Mouse (Mus musculus): ENCODE measurements around the gene Olfr164. TPM values are rescaled to one million over a fixed set of nuclear protein-coding genes. Genes with fewer than 3 reads are reported as not detected.

Gene Olfr164
- polyA plus RNA-seq (2016; fragmentation: Nextera tagmentation; extraction: Ambion mirVana): not detected in 2 replicates

GRCm38 (mm10) chr16:19313964-19314363 is at the start of gene Olfr164:
Gene Olfr164, minus strand, starts transcription at chr16:19314064.
- no peaks in the 10 kb centered on the region for H3K9me3 ChIP-seq

GRCm38 (mm10) chr16:19349111-19349510 is 35.2 kb upstream of the Olfr164 start:
- Histone ChIP-seq H3K9me3 (0 out of 2 replicates have a peak, but pooled peaks cover 3% of the 10 kb centered on the region), H3K4me2 (no peak overlapping the region), H3K27ac (no peak overlapping the region), H3K4me3 (replicated peaks) (no peak overlapping the region), H3K9ac (replicated peaks) (no peak overlapping the region), H3K4me1 (replicated peaks) (no peaks in the 10 kb centered on the region), H3K36me3 (no peaks in the 10 kb centered on the region), H3K27me3 (no peaks in the 10 kb centered on the region)
- 85% methylated on average over 6 of the region's 6 CpGs for WGBS
- no peak for ATAC-seq (ENCODE audit: insufficient number of reproducible peaks, insufficient read depth, low FRiP score, low TSS enrichment, low read depth)

More at GRCm38 (mm10) chr16:19313964-19314363, at the start of gene Olfr164:
- no peak within 1 kb of the TSS for H3K4me2 ChIP-seq
- no peak within 1 kb of the TSS for H3K9ac ChIP-seq (replicated peaks)
- WGBS: 48% methylated on average over 1 of the region's 1 CpGs
- ATAC-seq (ENCODE audit: insufficient number of reproducible peaks, insufficient read depth, low FRiP score, low TSS enrichment, low read depth): no peak
- H3K27me3 ChIP-seq: no peaks in the 10 kb centered on the region
- no peaks in the 10 kb centered on the region for H3K4me1 ChIP-seq (replicated peaks)
- no peak within 1 kb of the TSS for H3K4me3 ChIP-seq (replicated peaks)
- no peaks in the 10 kb centered on the region for H3K36me3 ChIP-seq
- H3K27ac ChIP-seq: no peak within 1 kb of the TSS

- 24% methylated on average over 1 of the region's 1 CpGs for WGBS
- Histone ChIP-seq H3K4me2 (no peak overlapping the region), H3K9me3 (no peaks in the 10 kb centered on the region), H3K36me3 (no peaks in the 10 kb centered on the region), H3K9ac (replicated peaks) (no peak overlapping the region), H3K4me1 (replicated peaks) (no peaks in the 10 kb centered on the region), H3K27me3 (no peaks in the 10 kb centered on the region), H3K27ac (no peak overlapping the region), H3K4me3 (replicated peaks) (no peak overlapping the region)
- ATAC-seq (ENCODE audit: insufficient number of reproducible peaks, insufficient read depth, low FRiP score, low TSS enrichment, low read depth): no peak
Measured at GRCm38 (mm10) chr16:19263235-19263634, 50.6 kb downstream of the Olfr164 start.

- Histone ChIP-seq H3K27me3 (no peaks in the 10 kb centered on the region), H3K36me3 (no peaks in the 10 kb centered on the region), H3K4me1 (replicated peaks) (no peaks in the 10 kb centered on the region), H3K4me2 (no peak overlapping the region), H3K9me3 (no peaks in the 10 kb centered on the region), H3K4me3 (replicated peaks) (no peak overlapping the region), H3K27ac (no peak overlapping the region), H3K9ac (replicated peaks) (no peak overlapping the region)
- ATAC-seq (ENCODE audit: insufficient number of reproducible peaks, insufficient read depth, low FRiP score, low TSS enrichment, low read depth): no peak
- WGBS: 63% methylated on average over 1 of the region's 1 CpGs
Measured at GRCm38 (mm10) chr16:19260780-19261179, 53.1 kb downstream of the Olfr164 start.

DNA sequence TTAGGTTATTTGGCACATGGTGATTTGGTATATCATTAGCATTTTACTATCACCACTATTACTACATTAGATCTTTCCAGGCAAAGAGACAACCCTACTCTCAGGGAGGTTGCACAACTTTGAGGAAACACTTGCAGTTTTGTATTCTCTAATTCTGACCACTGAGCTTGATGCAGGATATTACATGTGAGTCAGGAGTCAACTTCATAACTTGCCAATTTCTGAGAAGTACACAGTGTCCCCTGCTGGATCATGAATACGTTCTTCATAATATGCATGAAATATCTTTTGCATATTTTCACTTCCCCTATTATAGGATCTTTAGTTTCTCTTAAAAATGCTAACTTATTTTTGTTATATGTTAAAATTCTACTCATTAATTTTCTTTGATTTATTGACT is 68.0 kb downstream of the Olfr164 start:
- peaks cover 5% of the 10 kb centered on the region; the same call in 1 of the 2 replicates for H3K9me3 ChIP-seq
- no peak for ATAC-seq (ENCODE audit: insufficient number of reproducible peaks, insufficient read depth, low FRiP score, low TSS enrichment, low read depth)
- 87% methylated on average over 1 of the region's 1 CpGs for WGBS
- H3K4me3 ChIP-seq (replicated peaks): no peak overlapping the region
- no peak overlapping the region for H3K9ac ChIP-seq (replicated peaks)
- no peaks in the 10 kb centered on the region for H3K27me3 ChIP-seq
- no peak overlapping the region for H3K27ac ChIP-seq
- H3K36me3 ChIP-seq: no peaks in the 10 kb centered on the region
- H3K4me1 ChIP-seq (replicated peaks): no peaks in the 10 kb centered on the region
- no peak overlapping the region for H3K4me2 ChIP-seq

DNA sequence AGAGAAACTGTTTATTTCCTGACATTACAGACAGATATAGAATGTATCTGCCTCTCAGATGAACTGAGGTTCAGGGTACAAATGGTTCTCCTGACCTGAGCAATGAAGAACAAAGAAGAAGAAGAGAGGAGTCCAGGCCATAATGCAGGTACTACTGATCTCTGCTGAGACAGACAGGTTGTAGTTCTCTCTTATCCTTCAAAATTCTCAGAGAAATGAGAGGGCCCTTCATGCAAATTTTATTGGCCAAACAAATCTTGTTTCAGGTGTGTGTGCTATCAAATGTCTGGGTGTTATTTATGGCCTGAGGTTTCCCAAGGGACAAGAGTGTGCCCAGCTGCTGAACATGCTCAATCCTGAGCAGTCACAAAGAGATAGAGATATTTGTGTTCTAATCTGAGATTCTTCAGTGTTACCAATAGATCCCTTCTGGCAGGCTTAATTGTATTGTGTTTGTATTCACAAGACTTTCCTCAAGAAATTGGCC is 72.3 kb downstream of the Olfr164 start:
- Histone ChIP-seq H3K36me3 (no peaks in the 10 kb centered on the region), H3K4me2 (no peak overlapping the region), H3K27me3 (no peaks in the 10 kb centered on the region), H3K9ac (replicated peaks) (no peak overlapping the region), H3K9me3 (0 out of 2 replicates have a peak, but pooled peaks cover 6% of the 10 kb centered on the region), H3K4me1 (replicated peaks) (no peaks in the 10 kb centered on the region), H3K27ac (no peak overlapping the region), H3K4me3 (replicated peaks) (no peak overlapping the region)
- no peak for ATAC-seq (ENCODE audit: insufficient number of reproducible peaks, insufficient read depth, low FRiP score, low TSS enrichment, low read depth)

GRCm38 (mm10) chr16:19240792-19241538 is 72.9 kb downstream of the Olfr164 start:
- 87% methylated on average over 6 of the region's 6 CpGs for WGBS
- no peak overlapping the region for H3K4me3 ChIP-seq (replicated peaks)
- H3K27me3 ChIP-seq: no peaks in the 10 kb centered on the region
- no peaks in the 10 kb centered on the region for H3K4me1 ChIP-seq (replicated peaks)
- no peaks in the 10 kb centered on the region for H3K36me3 ChIP-seq
- no peak overlapping the region for H3K27ac ChIP-seq
- 0 out of 2 replicates have a peak, but pooled peaks cover 6% of the 10 kb centered on the region for H3K9me3 ChIP-seq
- H3K4me2 ChIP-seq: no peak overlapping the region
- no peak for ATAC-seq (ENCODE audit: insufficient number of reproducible peaks, insufficient read depth, low FRiP score, low TSS enrichment, low read depth)
- H3K9ac ChIP-seq (replicated peaks): no peak overlapping the region

- Histone ChIP-seq H3K27me3 (no peaks in the 10 kb centered on the region), H3K4me1 (replicated peaks) (no peaks in the 10 kb centered on the region), H3K4me2 (no peak overlapping the region), H3K4me3 (replicated peaks) (no peak overlapping the region), H3K9me3 (0 out of 2 replicates have a peak, but pooled peaks cover 6% of the 10 kb centered on the region), H3K36me3 (no peaks in the 10 kb centered on the region), H3K9ac (replicated peaks) (no peak overlapping the region), H3K27ac (no peak overlapping the region)
- 84% methylated on average over 4 of the region's 4 CpGs for whole genome bisulfite sequencing
- no peak for ATAC-seq (ENCODE audit: insufficient number of reproducible peaks, insufficient read depth, low FRiP score, low TSS enrichment, low read depth)
Measured at GRCm38 (mm10) chr16:19236719-19237118, 77.1 kb downstream of the Olfr164 start.

Small RNAs within 50 kb of the gene (microRNA-seq; reads per million reads assigned to microRNA genes)
- gene Gm23612: not detected

Other genes with a start within 250 kb of the Olfr164 start
- not detected in 2 replicates for gene Olfr165, start 109.1 kb upstream of the Olfr164 start, polyA plus RNA-seq (2016; fragmentation: Nextera tagmentation; extraction: Ambion mirVana)
- not detected in 2 replicates for gene Olfr166, start 169.6 kb upstream of the Olfr164 start, polyA plus RNA-seq (2016; fragmentation: Nextera tagmentation; extraction: Ambion mirVana)
- gene Olfr167, start 208.2 kb upstream of the Olfr164 start, polyA plus RNA-seq (2016; fragmentation: Nextera tagmentation; extraction: Ambion mirVana): not detected in 2 replicates
- gene Olfr168, start 221.5 kb upstream of the Olfr164 start, polyA plus RNA-seq (2016; fragmentation: Nextera tagmentation; extraction: Ambion mirVana): not detected in 2 replicates

Measured in limb, embryonic 12.5 days (tissue).